Mouse (Mus musculus): Measurements from ENCODE around the gene Lrrc10. TPM values are rescaled to one million over a fixed set of nuclear protein-coding genes. Genes with fewer than 3 reads are reported as not detected.
"Not testable (repeated sequence)": the region's sequence is repeated elsewhere in the genome, so short reads cannot be mapped to it uniquely, and the experiment has no call there.

Gene Lrrc10
- not detected in 2 replicates for total RNA-seq (2017)

GRCm38 (mm10) chr10:117045175-117046056 lies at the start of gene Lrrc10:
Lrrc10 (plus strand) TSS chr10:117045341.
- peak; percentile 50 for ATAC-seq (replicated peaks; ENCODE audit: low read depth, poor library complexity, severe bottlenecking)

DNA sequence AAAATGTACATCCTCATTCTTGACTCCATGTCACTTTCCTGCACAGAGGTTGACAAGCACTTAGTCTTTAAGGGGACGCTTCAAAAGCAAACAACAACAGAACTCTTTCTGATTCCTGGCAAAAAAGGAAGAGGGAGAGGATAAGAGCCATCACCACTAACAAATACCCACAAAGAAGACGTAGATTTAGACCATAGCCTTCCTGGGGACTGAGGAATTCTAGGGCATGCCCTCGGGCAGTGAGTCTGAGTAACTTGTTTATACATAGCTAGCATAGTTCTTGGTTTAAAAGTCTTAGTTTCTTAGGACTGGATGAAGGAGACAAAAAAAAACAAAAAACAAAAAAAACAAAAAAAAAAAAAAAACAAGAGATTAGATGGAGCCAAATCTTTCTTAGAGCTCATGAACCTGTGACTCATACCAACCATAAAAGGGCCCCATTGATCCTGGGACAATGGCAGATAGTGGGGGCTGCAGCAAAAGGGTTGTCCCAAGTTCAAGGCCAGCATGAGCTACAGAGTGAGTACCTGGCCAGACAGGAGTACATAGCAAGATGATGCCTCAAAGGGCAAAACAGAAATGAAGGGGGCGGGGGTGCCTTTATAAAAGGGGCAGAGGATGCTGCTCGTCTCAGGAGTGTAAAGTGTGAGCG lies 49.4 kb upstream of the Lrrc10 start:
- ATAC-seq (replicated peaks; ENCODE audit: low read depth, poor library complexity, severe bottlenecking): 0 out of 2 replicates have a peak, but pooled peaks have one; percentile 15

GRCm38 (mm10) chr10:116996236-116996600 lies 48.9 kb upstream of the Lrrc10 start:
- peak; percentile 91 for ATAC-seq (replicated peaks; ENCODE audit: low read depth, poor library complexity, severe bottlenecking)

GRCm38 (mm10) chr10:116998716-116999455 lies 46.3 kb upstream of the Lrrc10 start:
- ATAC-seq (replicated peaks; ENCODE audit: low read depth, poor library complexity, severe bottlenecking): no peak

DNA sequence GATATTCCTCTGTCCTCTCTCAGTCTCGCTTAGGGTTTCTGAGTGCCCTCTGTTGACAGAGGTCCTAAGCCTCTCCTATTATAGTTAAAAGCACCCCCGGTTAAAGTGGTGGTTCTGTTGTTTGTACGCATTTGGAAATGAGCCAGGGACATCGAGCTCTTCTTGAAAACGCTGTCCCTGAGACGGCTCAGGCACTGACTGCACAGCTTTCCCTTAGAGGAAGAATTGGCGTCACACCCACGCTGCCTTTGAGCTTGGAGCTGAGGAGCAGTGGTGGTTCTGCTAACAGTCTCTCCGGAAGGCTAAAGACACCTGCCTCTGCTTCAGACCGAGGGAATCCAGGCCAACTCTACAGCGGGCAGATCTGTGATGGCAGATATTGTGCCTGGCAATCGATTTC lies 44.2 kb upstream of the Lrrc10 start:
- no peak for ATAC-seq (replicated peaks; ENCODE audit: low read depth, poor library complexity, severe bottlenecking)

GRCm38 (mm10) chr10:117004695-117005094 lies 40.4 kb upstream of the Lrrc10 start:
- no peak for ATAC-seq (replicated peaks; ENCODE audit: low read depth, poor library complexity, severe bottlenecking)

- ATAC-seq (replicated peaks; ENCODE audit: low read depth, poor library complexity, severe bottlenecking): no peak
These were observed 39.3 kb upstream of the Lrrc10 start for GRCm38 (mm10) chr10:117005707-117006464.

- no peak for ATAC-seq (replicated peaks; ENCODE audit: low read depth, poor library complexity, severe bottlenecking)
These were observed 35.5 kb upstream of the Lrrc10 start for GRCm38 (mm10) chr10:117009691-117010090.

GRCm38 (mm10) chr10:117011047-117011446 lies 34.1 kb upstream of the Lrrc10 start:
- ATAC-seq (replicated peaks; ENCODE audit: low read depth, poor library complexity, severe bottlenecking): no peak

DNA sequence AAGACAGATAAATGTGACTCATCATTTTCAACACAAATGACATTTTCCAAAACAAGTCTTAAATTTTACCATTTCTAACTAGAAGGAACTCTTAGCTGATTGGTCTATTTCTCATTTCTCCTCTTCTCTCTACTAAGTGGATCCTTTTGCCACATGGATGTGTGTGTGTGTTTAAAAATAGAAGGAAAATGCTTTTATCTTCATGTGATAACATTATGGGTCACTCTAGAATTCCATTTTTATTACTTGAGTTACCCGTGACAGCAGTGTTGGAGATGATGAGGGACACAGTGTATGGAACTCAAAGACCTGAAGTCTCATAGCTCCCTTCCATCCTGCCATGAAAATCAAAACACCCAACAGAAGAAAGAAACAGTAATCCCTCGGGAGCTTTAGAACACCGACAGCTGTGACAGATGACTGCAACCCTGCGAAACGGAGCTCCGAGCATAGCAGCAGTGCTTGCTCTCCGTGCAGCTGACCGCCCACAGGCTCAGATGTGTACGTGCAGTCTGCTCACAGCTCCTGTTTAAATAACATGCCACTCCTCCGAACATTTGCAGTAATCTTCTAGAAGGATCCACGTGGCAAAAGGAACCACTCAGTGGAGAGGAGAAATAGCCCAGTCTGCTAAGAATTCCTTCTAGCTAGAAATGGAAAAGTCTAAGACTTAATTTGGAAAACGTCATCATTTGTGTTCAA lies 31.3 kb upstream of the Lrrc10 start:
- ATAC-seq (replicated peaks; ENCODE audit: low read depth, poor library complexity, severe bottlenecking): no peak

- ATAC-seq (replicated peaks; ENCODE audit: low read depth, poor library complexity, severe bottlenecking): no peak
These were observed 30.6 kb upstream of the Lrrc10 start for GRCm38 (mm10) chr10:117014565-117014964.

GRCm38 (mm10) chr10:117018281-117018840 lies 26.8 kb upstream of the Lrrc10 start:
- no peak for ATAC-seq (replicated peaks; ENCODE audit: low read depth, poor library complexity, severe bottlenecking)

GRCm38 (mm10) chr10:117021020-117021754 lies 24.0 kb upstream of the Lrrc10 start:
- ATAC-seq (replicated peaks; ENCODE audit: low read depth, poor library complexity, severe bottlenecking): no peak

GRCm38 (mm10) chr10:117023693-117024092 lies 21.4 kb upstream of the Lrrc10 start:
- ATAC-seq (replicated peaks; ENCODE audit: low read depth, poor library complexity, severe bottlenecking): peak; percentile 64

- ATAC-seq (replicated peaks; ENCODE audit: low read depth, poor library complexity, severe bottlenecking): not testable (repeated sequence)
These were observed 19.4 kb upstream of the Lrrc10 start for GRCm38 (mm10) chr10:117025776-117026175.

- ATAC-seq (replicated peaks; ENCODE audit: low read depth, poor library complexity, severe bottlenecking): no peak; the same call in 1 of the 2 replicates
These were observed 19.0 kb upstream of the Lrrc10 start for GRCm38 (mm10) chr10:117026176-117026575.

GRCm38 (mm10) chr10:117031160-117031559 lies 14.0 kb upstream of the Lrrc10 start:
- no peak for ATAC-seq (replicated peaks; ENCODE audit: low read depth, poor library complexity, severe bottlenecking)

- ATAC-seq (replicated peaks; ENCODE audit: low read depth, poor library complexity, severe bottlenecking): peak; percentile 98
These were observed 11.4 kb upstream of the Lrrc10 start for GRCm38 (mm10) chr10:117033785-117034184.

Data from common myeloid progenitor, adult 5-6 weeks (primary cell).